Mouse (Mus musculus) heart, embryonic 14.5 days (tissue): ENCODE measurements at regions not wholly inside any gene's neighbourhood (a gene's known extent, or its start where the extent isn't known, plus 50 kb on each side); places are given as distances from the start of the nearest gene placed in this dataset.

Source experiments
- ATAC-seq: fragments of 200-750 bp; cut with Nextera tagmentation; 2 replicates; pipeline ENCODE4 v1.8.0; 2017; ENCODE audit warnings: low read depth, moderate TSS enrichment; ENCODE audit not compliant: insufficient number of reproducible peaks, insufficient read depth, low FRiP score
- H3K27ac ChIP-seq, 2 experiments: fragments of 200-500 bp in 1 of 2; fragments of 300-500 bp in 1 of 2; sonication (generic) in 1 of 2; replicated peaks in 1 of 2; 2 replicates each; pipeline ENCODE4 v1.5.1; 2012 to 2014; ENCODE audit warnings: low read depth in 2 of 2, low read length in 2 of 2, control low read depth in 1 of 2, mild to moderate bottlenecking in 1 of 2, mixed read lengths in 1 of 2; ENCODE audit not compliant: control insufficient read depth in 1 of 2, insufficient read depth in 1 of 2
- H3K27me3 ChIP-seq: fragments of 300-500 bp; sonication (generic); 2 replicates; pipeline ENCODE4 v1.6.1; 2014; ENCODE audit warnings: mild to moderate bottlenecking, low read length, control low read depth; ENCODE audit not compliant: control insufficient read depth, insufficient read depth
- H3K36me3 ChIP-seq: fragments of 300-500 bp; sonication (generic); 2 replicates; pipeline ENCODE4 v1.6.1; 2014; ENCODE audit warnings: mild to moderate bottlenecking, control low read depth, low read length, mixed read lengths; ENCODE audit not compliant: control insufficient read depth, insufficient read depth
- H3K4me1 ChIP-seq, 2 experiments: fragments of 200-500 bp in 1 of 2; fragments of 300-500 bp in 1 of 2; sonication (generic) in 1 of 2; 2 replicates each; pipeline ENCODE4 v1.6.1; 2012 to 2014; ENCODE audit warnings: low read length in 2 of 2, control low read depth in 1 of 2, mixed read lengths in 1 of 2; ENCODE audit not compliant: control insufficient read depth in 2 of 2, insufficient read depth in 2 of 2
- H3K4me2 ChIP-seq: fragments of 300-500 bp; sonication (generic); 2 replicates; pipeline ENCODE4 v1.6.1; 2014; ENCODE audit warnings: mild to moderate bottlenecking, low read length
- H3K4me3 ChIP-seq, 2 experiments: fragments of 200-500 bp in 1 of 2; fragments of 300-500 bp in 1 of 2; sonication (generic) in 1 of 2; 2 replicates each; pipeline ENCODE4 v1.5.1; 2012 to 2014; ENCODE audit warnings: low read length in 2 of 2, mild to moderate bottlenecking in 2 of 2, control low read depth in 1 of 2, low read depth in 1 of 2, moderate library complexity in 1 of 2; ENCODE audit not compliant: control insufficient read depth in 1 of 2, insufficient read depth in 1 of 2
- H3K9ac ChIP-seq: fragments of 300-500 bp; sonication (generic); 2 replicates; pipeline ENCODE4 v1.6.1; 2014; ENCODE audit warnings: mild to moderate bottlenecking, low read length
- H3K9me3 ChIP-seq: fragments of 300-500 bp; sonication (generic); 2 replicates; pipeline ENCODE4 v1.6.1; 2016; ENCODE audit warnings: low read length, control low read depth; ENCODE audit not compliant: control insufficient read depth
- WGBS: fragments of 180-500 bp; shearing (Covaris S2); extraction: QIAGEN DNeasy Blood & Tissue Kit; methylation state at CpG from one replicate; pipeline ENCODE4 v1.1.7; 2014; 5-methylcytosine and 5-hydroxymethylcytosine counted together

DNA sequence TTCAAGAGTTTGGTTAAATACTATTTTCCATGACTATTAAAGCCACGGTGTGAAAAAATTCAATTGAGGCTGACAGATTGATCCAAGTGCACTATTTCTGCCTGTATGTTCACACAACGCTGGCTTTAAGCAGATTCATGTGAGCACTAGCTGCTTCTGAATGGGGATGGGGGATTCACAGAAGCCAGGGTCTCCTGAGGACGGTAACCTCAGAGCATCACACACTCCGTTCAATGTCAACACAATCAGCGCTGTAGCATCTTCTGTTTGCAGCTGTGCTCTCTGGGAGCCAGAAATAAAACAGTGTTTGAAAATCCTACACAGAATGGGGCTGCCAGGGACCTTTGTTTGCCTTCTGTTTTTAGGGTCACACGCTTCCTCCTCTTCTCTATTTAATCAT lies 275.0 kb upstream of the Hs3st1 start:
- ATAC-seq = no peak
- Histone ChIP-seq H3K36me3 (no peaks in the 10 kb centered on the region), H3K4me3 (no peak overlapping the region), H3K27ac (no peak overlapping the region), H3K9ac (no peak overlapping the region), H3K27me3 (no peaks in the 10 kb centered on the region), H3K9me3 (no peaks in the 10 kb centered on the region), H3K4me1 (no peaks in the 10 kb centered on the region), H3K4me2 (no peak overlapping the region)
- 86% methylated on average over 6 of the region's 6 CpGs for WGBS

DNA sequence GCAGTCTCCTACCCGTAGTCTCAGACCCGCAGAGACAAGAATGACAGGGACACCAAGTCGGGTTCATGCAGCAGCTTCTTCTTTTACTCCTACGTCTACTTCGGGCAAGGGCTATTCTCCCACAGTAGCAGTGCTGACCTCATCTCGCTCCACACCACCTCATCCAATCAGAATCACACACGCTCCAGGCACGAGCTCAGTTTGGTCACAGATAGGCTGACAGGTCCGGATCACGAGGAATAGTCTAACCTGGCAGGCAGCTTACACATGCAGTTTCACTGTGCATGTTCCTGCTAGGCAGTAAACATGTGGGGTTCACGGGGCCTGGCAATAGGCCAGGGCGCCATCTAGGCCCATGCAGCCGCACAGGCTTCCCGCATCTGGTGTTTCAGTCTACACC lies 260.7 kb upstream of the Hs3st1 start:
- Histone ChIP-seq H3K4me2 (no peak overlapping the region), H3K36me3 (no peaks in the 10 kb centered on the region), H3K27me3 (no peaks in the 10 kb centered on the region), H3K27ac (no peak overlapping the region), H3K4me3 (no peak overlapping the region), H3K4me1 (no peaks in the 10 kb centered on the region), H3K9ac (no peak overlapping the region), H3K9me3 (no peaks in the 10 kb centered on the region)
- WGBS = 83% methylated on average over 14 of the region's 14 CpGs
- ATAC-seq = no peak

DNA sequence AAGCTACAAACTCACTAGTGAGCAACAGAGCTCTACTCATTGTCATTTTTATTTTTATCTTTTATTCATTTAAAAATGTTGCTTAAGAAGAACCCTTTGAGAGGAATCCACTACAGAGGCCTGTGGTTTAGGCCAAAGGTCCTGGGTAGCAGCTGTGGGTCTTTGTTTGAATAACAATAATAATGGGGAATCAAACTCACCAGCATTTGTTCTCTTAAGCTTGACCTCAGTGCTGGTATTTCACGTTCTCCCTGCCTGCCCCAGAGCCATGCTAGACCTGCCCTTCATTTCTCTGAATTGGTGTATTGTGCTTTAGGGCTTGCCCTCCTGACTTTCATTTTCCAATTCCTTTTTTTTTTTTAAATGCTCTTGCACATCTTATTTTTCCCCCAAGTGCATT lies 232.8 kb upstream of the Hs3st1 start:
- Histone ChIP-seq H3K27me3 (no peaks in the 10 kb centered on the region), H3K9me3 (no peaks in the 10 kb centered on the region), H3K27ac (no peak overlapping the region), H3K4me1 (no peaks in the 10 kb centered on the region), H3K9ac (no peak overlapping the region), H3K4me3 (no peak overlapping the region), H3K36me3 (no peaks in the 10 kb centered on the region), H3K4me2 (no peak overlapping the region)
- ATAC-seq = no peak
- 30% methylated on average over 1 of the region's 1 CpGs for WGBS

DNA sequence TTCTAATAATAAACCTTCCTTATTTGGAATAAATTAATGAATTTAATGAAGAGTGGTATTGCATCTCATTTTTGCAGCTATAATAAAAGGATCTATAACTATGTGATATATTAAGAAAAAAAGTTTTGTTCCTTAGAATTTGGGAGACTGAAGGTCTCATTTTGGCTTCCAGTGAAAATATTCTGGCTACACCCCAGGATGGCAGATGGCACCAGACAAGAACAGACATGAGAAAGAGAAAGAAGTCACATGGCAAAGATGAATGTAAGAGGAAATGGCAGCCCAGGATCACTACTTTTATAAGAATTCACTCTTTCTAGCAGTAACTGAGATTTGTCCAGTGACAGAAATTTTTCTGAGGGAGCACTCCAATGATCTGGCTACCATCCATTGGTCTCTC lies 209.1 kb upstream of the Hs3st1 start:
- Histone ChIP-seq H3K36me3 (no peaks in the 10 kb centered on the region), H3K4me2 (no peak overlapping the region), H3K27ac (no peak overlapping the region), H3K4me1 (no peaks in the 10 kb centered on the region), H3K27me3 (no peaks in the 10 kb centered on the region), H3K4me3 (no peak overlapping the region), H3K9ac (no peak overlapping the region), H3K9me3 (no peaks in the 10 kb centered on the region)
- no peak for ATAC-seq

DNA sequence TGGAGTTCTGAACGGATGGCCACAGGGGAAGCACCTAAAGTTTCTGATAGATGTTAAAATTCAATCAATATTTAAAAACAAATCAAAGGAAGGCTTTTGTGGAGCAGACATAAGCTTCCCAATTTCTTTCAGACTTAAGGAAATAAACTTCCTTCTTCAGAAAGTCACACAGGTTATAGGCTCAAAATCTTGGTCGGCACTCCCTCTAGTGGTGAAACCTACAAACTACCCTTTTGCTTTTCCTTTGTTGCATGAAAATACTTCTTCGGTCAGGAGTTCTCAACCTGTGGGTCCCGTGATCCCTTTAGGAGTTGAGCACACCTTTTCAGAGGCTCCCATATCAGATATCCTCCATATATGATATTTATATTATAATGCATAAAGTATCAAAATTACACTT lies 205.7 kb upstream of the Hs3st1 start:
- H3K27me3 ChIP-seq = no peaks in the 10 kb centered on the region
- H3K36me3 ChIP-seq = no peaks in the 10 kb centered on the region
- no peak overlapping the region for H3K4me2 ChIP-seq
- no peak for ATAC-seq
- no peak overlapping the region for H3K27ac ChIP-seq
- no peaks in the 10 kb centered on the region for H3K9me3 ChIP-seq
- H3K9ac ChIP-seq = no peak overlapping the region
- H3K4me3 ChIP-seq = no peak overlapping the region
- H3K4me1 ChIP-seq = no peaks in the 10 kb centered on the region
- 25% methylated on average over 4 of the region's 4 CpGs for WGBS

DNA sequence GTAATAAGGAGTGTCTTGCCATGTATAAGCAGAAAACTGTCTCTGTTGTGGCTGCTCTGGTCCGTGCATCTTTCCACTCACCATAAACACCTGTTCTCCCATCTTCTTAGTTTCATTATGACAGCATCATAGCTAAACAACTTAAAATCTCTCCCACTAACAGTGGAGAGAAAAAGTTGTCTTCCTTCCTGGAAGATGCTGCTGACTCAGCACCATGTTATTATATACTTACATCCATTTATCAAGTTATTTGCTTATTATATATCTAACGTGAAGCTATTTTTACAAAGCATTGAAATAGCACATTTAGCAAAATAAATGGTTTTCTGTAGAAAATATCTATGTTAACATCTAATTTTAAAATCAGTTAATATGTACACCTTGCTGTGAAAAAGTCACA lies 180.3 kb upstream of the Hs3st1 start:
- Histone ChIP-seq H3K9me3 (no peaks in the 10 kb centered on the region), H3K36me3 (no peaks in the 10 kb centered on the region), H3K4me3 (no peak overlapping the region), H3K27ac (no peak overlapping the region), H3K9ac (no peak overlapping the region), H3K27me3 (no peaks in the 10 kb centered on the region), H3K4me1 (no peaks in the 10 kb centered on the region), H3K4me2 (no peak overlapping the region)
- ATAC-seq = no peak
- 72% methylated on average over 2 of the region's 2 CpGs for WGBS

DNA sequence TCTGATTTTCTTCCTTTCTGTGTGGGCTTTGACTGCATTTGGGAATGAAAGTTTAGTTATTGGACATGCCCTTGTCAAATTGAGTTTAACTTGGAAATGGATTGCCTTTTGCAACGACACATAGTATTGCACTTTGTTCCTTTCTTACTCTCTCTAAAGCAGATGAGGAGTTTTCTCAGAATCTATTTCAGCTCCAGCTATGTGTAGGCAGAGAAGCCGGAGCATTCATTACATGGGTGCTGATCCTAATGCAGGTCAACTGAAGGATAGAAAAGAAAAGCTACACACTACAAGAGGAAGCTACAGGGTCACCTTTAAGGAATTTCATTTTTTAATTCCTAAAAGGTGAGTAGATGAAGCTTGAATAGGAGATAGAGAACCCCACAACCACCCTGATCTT lies 176.6 kb upstream of the Hs3st1 start:
- H3K4me2 ChIP-seq = no peak overlapping the region
- H3K27ac ChIP-seq = no peak overlapping the region
- H3K4me1 ChIP-seq = no peaks in the 10 kb centered on the region
- no peaks in the 10 kb centered on the region for H3K27me3 ChIP-seq
- no peak overlapping the region for H3K9ac ChIP-seq
- no peaks in the 10 kb centered on the region for H3K36me3 ChIP-seq
- no peaks in the 10 kb centered on the region for H3K9me3 ChIP-seq
- H3K4me3 ChIP-seq = no peak overlapping the region
- 77% methylated on average over 2 of the region's 2 CpGs for WGBS
- no peak for ATAC-seq

DNA sequence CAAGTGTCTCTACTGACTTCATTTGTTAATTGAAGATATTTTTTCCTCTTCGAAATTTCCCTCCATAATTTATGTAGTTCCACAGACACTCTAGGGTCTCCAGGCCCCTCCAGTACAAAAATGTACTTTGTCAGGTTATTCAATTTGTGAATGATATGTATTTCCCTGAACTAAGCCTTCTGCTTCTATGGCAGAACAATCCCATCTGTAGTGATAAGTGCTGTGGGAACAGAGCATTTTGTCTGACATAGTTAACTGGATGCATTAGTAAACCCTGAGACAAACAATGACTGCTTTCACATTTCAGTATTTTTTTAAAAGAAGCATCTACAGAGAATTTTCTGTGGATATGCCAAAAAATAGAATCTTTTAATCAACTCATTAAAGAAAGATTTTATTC lies 154.1 kb upstream of the Hs3st1 start:
- no peaks in the 10 kb centered on the region for H3K4me1 ChIP-seq
- no peak overlapping the region for H3K4me3 ChIP-seq
- WGBS = 71% methylated on average over 1 of the region's 1 CpGs
- H3K27ac ChIP-seq = no peak overlapping the region
- H3K4me2 ChIP-seq = no peak overlapping the region
- H3K27me3 ChIP-seq = no peaks in the 10 kb centered on the region
- no peaks in the 10 kb centered on the region for H3K36me3 ChIP-seq
- no peaks in the 10 kb centered on the region for H3K9me3 ChIP-seq
- no peak overlapping the region for H3K9ac ChIP-seq
- ATAC-seq = no peak
